Mouse (Mus musculus) B cell, adult 67 days (primary cell): Measurements from ENCODE around the gene Wdfy4. TPM values are rescaled to one million over a fixed set of nuclear protein-coding genes. Genes with fewer than 3 reads are reported as not detected.

Experiments
- total RNA-seq, 2 experiments: library from RNA; stranded (reverse); gene quantifications; 4 replicates each; pipeline ENCODE4 v1.2.4; 2023

Wdfy4 gene
- 100 to 1,000 TPM; 570 to 626 TPM for total RNA-seq

DNA sequence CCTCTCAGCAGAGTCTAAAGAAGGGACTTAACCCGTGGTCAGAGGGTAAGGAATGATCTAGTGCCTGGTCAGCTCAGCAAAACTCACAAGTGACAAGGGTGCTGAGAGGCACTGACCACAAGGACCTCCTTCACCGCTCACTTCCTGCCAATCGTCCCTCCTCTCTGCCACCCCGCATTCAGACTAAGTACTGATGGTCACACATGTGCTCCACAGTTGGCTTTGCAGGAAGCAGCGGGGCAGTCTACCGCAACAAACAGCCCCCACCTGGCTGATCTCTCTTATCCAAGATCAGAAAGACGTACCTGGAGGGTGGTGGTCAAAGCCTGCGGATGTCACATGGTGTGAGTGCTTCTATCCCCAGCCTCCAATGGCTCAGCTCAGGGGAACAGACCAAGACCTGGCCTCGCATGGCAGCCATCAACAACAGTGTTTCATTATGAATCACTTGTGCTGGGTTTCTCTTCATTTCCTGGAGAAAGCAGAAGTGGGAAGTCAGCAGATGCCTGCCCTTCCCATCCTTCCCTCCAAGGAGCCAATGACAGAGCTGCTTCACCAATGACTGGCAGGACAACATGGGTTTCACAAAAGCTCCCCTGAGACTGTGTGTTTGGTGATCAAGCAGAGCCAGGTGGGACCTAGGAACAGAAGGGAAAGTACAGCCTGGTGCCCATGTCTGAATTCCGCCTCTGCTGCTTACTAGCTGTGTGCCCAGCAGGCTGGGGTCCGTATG, at the start of gene Wdfy4:
Wdfy4 (minus strand) TSS at position 441 of the 733 bp plus-strand sequence.

DNA sequence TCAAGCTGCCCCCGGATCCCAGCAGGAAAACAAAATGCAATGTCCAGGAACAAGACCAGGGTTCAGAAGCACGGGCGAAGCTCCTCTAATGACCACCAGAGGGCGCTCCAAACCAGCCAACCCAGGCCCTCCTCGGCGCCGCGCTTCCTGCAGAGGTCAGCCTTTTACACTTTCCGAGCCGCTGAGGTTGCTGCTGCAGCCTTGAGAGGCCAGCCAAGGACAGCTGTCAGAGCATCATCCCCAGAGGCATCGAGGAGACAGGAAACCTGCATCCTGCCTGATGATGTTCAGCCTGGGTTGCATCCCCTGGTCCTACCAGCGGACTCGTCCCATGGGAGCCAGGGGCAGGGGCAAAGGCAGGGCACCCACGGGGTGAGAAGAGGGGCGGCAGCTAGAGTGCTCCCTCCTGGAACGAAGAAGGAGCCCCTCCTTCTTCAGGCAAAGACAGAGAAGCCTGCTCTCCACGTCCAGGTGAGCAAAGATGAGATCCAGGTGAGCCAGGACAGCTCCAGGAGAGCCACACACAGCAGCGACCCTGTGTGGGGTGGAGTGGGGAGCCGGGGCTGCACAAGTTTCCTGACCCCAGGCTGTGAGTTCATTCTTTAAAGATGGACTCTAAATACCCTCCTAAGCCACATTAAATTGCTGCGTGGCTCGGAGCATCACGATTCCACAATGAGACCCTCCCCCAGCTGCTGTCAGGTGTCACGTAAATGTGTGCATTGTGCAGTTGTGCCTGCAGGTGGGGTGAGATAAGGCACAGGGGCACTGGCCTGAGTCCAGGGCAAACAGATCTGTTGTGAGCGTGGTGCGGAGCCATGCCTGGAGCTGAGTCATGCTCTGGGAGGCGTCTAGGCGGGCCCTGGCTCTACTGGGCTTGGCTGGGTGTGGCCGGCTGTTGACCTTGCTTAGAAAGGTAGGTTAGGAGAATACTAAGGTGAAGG, 28.8 kb upstream of the Wdfy4 start, which contains the start of gene Arhgap22:
Arhgap22 (plus strand) TSS at position 204 of the 944 bp plus-strand sequence.

DNA sequence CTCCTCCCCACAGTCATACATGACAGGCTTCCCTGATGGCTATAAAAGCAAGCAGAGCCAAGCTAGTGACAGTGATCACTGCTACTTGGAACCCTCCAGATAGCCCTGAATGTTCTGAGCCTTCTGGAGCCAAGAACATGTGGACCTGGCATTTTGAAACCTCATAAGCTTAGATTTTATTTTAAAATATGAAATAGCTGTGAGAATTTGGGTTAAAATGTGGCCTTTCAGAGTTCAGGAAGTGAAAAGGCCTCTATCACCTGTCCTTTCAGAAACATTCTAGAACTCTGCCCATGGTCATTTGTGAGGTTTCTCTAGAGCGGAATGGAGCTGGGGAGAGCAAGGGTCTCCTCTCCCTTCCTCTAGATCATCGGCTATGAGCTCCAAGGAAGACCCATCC, 194.2 kb downstream of the Wdfy4 start, which contains the start of gene Lrrc18:
Lrrc18 (plus strand) TSS at position 301 of the 400 bp plus-strand sequence.

Other genes starting within 250 kb of the Wdfy4 start
- gene Lrrc18, start 194.1 kb downstream of the Wdfy4 start, total RNA-seq, result not detected
- not detected for gene Arhgap22, start 28.5 kb upstream of the Wdfy4 start, total RNA-seq